Mouse (Mus musculus): ENCODE measurements around the gene Lrp4. TPM values are rescaled to one million over a fixed set of nuclear protein-coding genes. Genes with fewer than 3 reads are reported as not detected.
A peak's percentile ranks its signal among the peaks of the same experiment; 100 is the strongest.
"Not testable (repeated sequence)": the region's sequence is repeated elsewhere in the genome, so short reads cannot be mapped to it uniquely, and the experiment has no call there.

The Lrp4 gene
- polyA plus RNA-seq, 1 experiment from 2014 or later = 7.1 TPM

- DNase-seq (ENCODE audit: low spot score) = no peak
These were observed 17.0 kb downstream of the Lrp4 start for GRCm38 (mm10) chr2:91474358-91474757.

GRCm38 (mm10) chr2:91475791-91476190, 18.5 kb downstream of the Lrp4 start:
- H3K9me3 ChIP-seq (replicated peaks) = no peaks in the 10 kb centered on the region
- 92% methylated on average over 7 of the region's 7 CpGs for WGBS
- no peaks in the 10 kb centered on the region for H3K27me3 ChIP-seq (ENCODE audit: low read depth, poor library complexity, severe bottlenecking)
- H3K27ac ChIP-seq (replicated peaks) = no peak overlapping the region
- H3K4me3 ChIP-seq = no peak overlapping the region
- H3K4me1 ChIP-seq = peaks cover 3% of the 10 kb centered on the region
- peaks cover 95% of the 10 kb centered on the region for H3K36me3 ChIP-seq
- no peak for DNase-seq (ENCODE audit: low spot score)

More at GRCm38 (mm10) chr2:91474358-91474757, 17.0 kb downstream of the Lrp4 start:
- Histone ChIP-seq H3K4me3 (no peak overlapping the region), H3K9me3 (replicated peaks) (no peaks in the 10 kb centered on the region), H3K27ac (replicated peaks) (no peak overlapping the region), H3K27me3 (ENCODE audit: low read depth, poor library complexity, severe bottlenecking) (no peaks in the 10 kb centered on the region), H3K36me3 (peaks cover 84% of the 10 kb centered on the region), H3K4me1 (peaks cover 18% of the 10 kb centered on the region)
- 72% methylated on average over 12 of the region's 12 CpGs for WGBS

DNA sequence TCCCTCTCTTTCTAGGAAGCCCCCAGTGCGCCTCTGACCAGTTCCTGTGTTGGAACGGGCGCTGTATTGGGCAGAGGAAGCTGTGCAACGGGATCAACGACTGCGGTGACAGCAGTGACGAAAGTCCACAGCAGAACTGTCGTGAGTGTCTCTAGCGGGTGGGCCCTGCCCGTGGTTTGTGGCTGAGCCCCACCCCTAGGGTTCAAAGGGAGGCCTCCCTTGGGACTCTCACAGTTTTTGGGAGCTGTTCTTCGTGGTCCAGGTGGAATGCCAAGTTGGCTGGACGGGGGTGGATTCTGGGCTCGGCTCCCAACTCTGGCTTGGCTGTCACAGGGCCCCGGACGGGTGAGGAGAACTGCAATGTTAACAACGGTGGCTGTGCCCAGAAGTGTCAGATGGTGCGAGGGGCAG, 18.9 kb downstream of the Lrp4 start:
- no peak for DNase-seq (ENCODE audit: low spot score)
- Histone ChIP-seq H3K9me3 (replicated peaks) (no peaks in the 10 kb centered on the region), H3K27ac (replicated peaks) (no peak overlapping the region), H3K4me3 (no peak overlapping the region), H3K36me3 (peaks cover 94% of the 10 kb centered on the region), H3K4me1 (no peaks in the 10 kb centered on the region), H3K27me3 (ENCODE audit: low read depth, poor library complexity, severe bottlenecking) (no peaks in the 10 kb centered on the region)
- WGBS = 88% methylated on average over 17 of the region's 17 CpGs

DNA sequence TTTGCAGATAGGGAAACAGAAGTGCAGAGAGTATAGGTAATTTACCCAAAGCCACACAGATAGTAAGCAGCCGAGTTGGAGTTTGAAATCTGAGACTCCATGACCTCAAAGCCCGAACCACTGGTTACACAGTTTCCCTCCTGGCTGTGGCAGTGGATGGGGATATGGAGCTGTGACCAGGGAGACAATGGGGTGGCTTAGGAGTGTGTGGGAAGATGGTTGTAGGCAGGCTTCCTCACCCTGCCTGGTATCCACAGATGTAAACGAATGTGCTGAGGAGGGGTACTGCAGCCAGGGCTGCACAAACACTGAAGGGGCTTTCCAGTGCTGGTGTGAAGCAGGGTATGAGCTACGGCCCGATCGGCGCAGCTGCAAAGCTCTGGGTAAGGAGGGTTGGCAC, 19.5 kb downstream of the Lrp4 start:
- 89% methylated on average over 7 of the region's 7 CpGs for WGBS
- H3K27me3 ChIP-seq (ENCODE audit: low read depth, poor library complexity, severe bottlenecking) = no peaks in the 10 kb centered on the region
- DNase-seq (ENCODE audit: low spot score) = no peak
- H3K4me1 ChIP-seq = no peaks in the 10 kb centered on the region
- H3K27ac ChIP-seq (replicated peaks) = no peak overlapping the region
- peaks cover 96% of the 10 kb centered on the region for H3K36me3 ChIP-seq
- H3K4me3 ChIP-seq = no peak overlapping the region
- H3K9me3 ChIP-seq (replicated peaks) = no peaks in the 10 kb centered on the region

- peaks cover 92% of the 10 kb centered on the region for H3K36me3 ChIP-seq
- H3K4me3 ChIP-seq = no peak overlapping the region
- no peaks in the 10 kb centered on the region for H3K27me3 ChIP-seq (ENCODE audit: low read depth, poor library complexity, severe bottlenecking)
- WGBS = 97% methylated on average over 9 of the region's 9 CpGs
- DNase-seq (ENCODE audit: low spot score) = no peak
- no peak overlapping the region for H3K27ac ChIP-seq (replicated peaks)
- H3K9me3 ChIP-seq (replicated peaks) = no peaks in the 10 kb centered on the region
- no peaks in the 10 kb centered on the region for H3K4me1 ChIP-seq
These were observed 23.1 kb downstream of the Lrp4 start for GRCm38 (mm10) chr2:91480399-91480801.

- Histone ChIP-seq H3K27ac (replicated peaks) (no peak overlapping the region), H3K36me3 (peaks cover 92% of the 10 kb centered on the region), H3K4me3 (no peak overlapping the region), H3K4me1 (no peaks in the 10 kb centered on the region), H3K27me3 (ENCODE audit: low read depth, poor library complexity, severe bottlenecking) (no peaks in the 10 kb centered on the region), H3K9me3 (replicated peaks) (no peaks in the 10 kb centered on the region)
- peak; percentile 36 for DNase-seq (ENCODE audit: low spot score)
- 74% methylated on average over 6 of the region's 6 CpGs for WGBS
These were observed 23.6 kb downstream of the Lrp4 start for GRCm38 (mm10) chr2:91480805-91481514.

DNA sequence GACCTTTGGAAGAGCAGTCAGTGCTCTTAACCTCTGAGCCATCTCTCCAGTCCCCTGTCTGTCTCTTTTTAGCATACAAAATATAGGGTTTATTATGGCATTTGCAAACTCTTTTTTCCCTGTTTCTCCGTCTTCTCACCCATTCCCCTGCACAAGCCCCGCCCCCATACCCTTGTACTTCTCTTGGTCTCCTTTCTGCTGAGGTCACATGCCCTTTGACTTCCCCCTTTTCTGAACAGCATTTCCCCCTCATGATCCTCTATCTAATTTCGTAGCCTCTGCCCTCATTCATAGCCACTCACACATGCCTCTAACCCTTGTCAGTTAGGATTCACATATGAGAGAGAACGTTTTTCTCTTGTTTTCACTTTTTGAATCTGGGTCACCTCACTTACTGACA, 27.4 kb downstream of the Lrp4 start:
- 84% methylated on average over 4 of the region's 4 CpGs for WGBS

DNA sequence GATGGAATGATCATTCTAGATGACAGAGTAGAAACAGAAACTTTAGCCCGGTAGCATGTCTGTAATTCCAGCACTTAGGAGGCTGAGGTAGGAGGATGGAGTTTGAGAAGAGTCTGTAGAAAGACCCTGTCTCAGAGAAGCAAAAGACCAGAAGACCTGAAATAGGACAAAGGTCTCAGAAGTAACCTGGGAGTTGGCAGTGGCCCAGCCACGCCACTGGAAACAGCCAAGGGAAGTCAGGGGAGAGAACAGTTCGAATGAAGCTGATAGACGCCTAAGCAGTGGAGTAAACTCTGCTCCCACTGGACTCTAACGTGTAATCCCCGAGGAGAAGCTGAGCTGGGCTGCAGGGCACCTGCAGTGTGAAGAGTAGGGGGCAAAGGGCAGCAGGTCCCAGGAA, 27.9 kb downstream of the Lrp4 start:
- H3K27ac ChIP-seq (replicated peaks) = no peak overlapping the region
- H3K4me3 ChIP-seq = no peak overlapping the region
- WGBS = 88% methylated on average over 6 of the region's 6 CpGs
- H3K36me3 ChIP-seq = peaks cover 89% of the 10 kb centered on the region
- no peaks in the 10 kb centered on the region for H3K9me3 ChIP-seq (replicated peaks)
- H3K4me1 ChIP-seq = no peaks in the 10 kb centered on the region
- H3K27me3 ChIP-seq (ENCODE audit: low read depth, poor library complexity, severe bottlenecking) = no peaks in the 10 kb centered on the region
- DNase-seq (ENCODE audit: low spot score) = no peak

More for the DNA sequence above, 27.4 kb downstream of the Lrp4 start:
- Histone ChIP-seq H3K27ac (replicated peaks) (no peak overlapping the region), H3K4me3 (no peak overlapping the region), H3K4me1 (no peaks in the 10 kb centered on the region), H3K9me3 (replicated peaks) (no peaks in the 10 kb centered on the region), H3K27me3 (ENCODE audit: low read depth, poor library complexity, severe bottlenecking) (no peaks in the 10 kb centered on the region), H3K36me3 (peaks cover 89% of the 10 kb centered on the region)
- no peak for DNase-seq (ENCODE audit: low spot score)

DNA sequence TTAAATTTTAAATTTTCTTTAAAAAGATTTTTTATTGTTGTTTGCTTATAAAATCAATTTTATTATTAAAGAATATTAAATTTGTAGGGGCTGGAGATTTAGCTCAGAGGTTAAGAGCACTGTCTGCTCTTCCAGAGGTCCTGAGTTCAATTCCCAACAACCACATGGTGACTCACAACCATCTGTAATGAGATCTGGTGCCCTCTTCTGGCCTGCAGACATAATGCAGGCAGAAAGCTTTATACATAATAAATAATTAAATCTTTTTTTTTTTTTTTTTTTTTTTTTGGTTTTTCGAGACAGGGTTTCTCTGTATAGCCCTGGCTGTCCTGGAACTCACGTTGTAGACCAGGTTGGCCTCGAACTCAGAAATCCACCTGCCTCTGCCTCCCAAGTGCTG, 30.0 kb downstream of the Lrp4 start:
- WGBS = 76% methylated on average over 3 of the region's 3 CpGs
- not testable (repeated sequence) for H3K9me3 ChIP-seq (replicated peaks); DNase-seq (ENCODE audit: low spot score); H3K27me3 ChIP-seq (ENCODE audit: low read depth, poor library complexity, severe bottlenecking); H3K27ac ChIP-seq (replicated peaks); H3K4me3 ChIP-seq; H3K4me1 ChIP-seq
- H3K36me3 ChIP-seq = peaks cover 92% of the 10 kb centered on the region

DNA sequence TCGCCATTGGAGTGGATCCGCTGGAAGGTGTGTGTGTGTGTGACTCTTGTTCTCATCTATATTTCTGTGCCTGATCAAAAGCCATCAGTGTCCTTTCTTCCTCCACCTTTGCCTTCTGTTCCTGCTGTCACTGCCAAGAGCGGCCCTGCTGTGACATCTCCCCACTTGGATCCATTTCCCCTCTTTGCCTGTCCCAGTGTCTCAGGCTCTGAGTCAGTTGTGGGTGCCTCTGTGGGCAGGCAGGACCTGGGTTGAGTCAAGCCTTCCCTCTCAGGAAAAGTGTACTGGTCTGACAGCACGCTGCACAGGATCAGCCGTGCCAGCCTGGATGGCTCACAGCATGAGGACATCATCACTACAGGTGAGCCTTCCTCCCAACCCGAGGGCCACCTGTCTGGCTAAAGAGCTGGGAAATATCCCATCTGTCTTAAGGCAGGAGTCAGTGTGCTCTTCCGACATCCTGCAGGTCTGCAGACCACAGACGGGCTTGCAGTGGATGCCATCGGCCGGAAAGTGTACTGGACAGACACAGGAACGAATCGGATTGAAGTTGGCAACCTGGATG, 34.8 kb downstream of the Lrp4 start:
- H3K4me1 ChIP-seq = no peaks in the 10 kb centered on the region
- WGBS = 94% methylated on average over 12 of the region's 12 CpGs
- peaks cover 94% of the 10 kb centered on the region for H3K36me3 ChIP-seq
- no peaks in the 10 kb centered on the region for H3K27me3 ChIP-seq (ENCODE audit: low read depth, poor library complexity, severe bottlenecking)
- no peaks in the 10 kb centered on the region for H3K9me3 ChIP-seq (replicated peaks)
- no peak overlapping the region for H3K27ac ChIP-seq (replicated peaks)
- DNase-seq (ENCODE audit: low spot score) = no peak
- no peak overlapping the region for H3K4me3 ChIP-seq

- H3K27ac ChIP-seq (replicated peaks) = no peak overlapping the region
- no peak overlapping the region for H3K4me3 ChIP-seq
- no peak for DNase-seq (ENCODE audit: low spot score)
- H3K9me3 ChIP-seq (replicated peaks) = no peaks in the 10 kb centered on the region
- H3K27me3 ChIP-seq (ENCODE audit: low read depth, poor library complexity, severe bottlenecking) = no peaks in the 10 kb centered on the region
- H3K36me3 ChIP-seq = peaks cover 98% of the 10 kb centered on the region
- WGBS = 95% methylated on average over 9 of the region's 9 CpGs
- no peaks in the 10 kb centered on the region for H3K4me1 ChIP-seq
These were observed 36.7 kb downstream of the Lrp4 start for GRCm38 (mm10) chr2:91493981-91494380.

- H3K9me3 ChIP-seq (replicated peaks) = no peaks in the 10 kb centered on the region
- H3K27ac ChIP-seq (replicated peaks) = no peak overlapping the region
- H3K4me3 ChIP-seq = no peak overlapping the region
- H3K27me3 ChIP-seq (ENCODE audit: low read depth, poor library complexity, severe bottlenecking) = no peaks in the 10 kb centered on the region
- H3K4me1 ChIP-seq = no peaks in the 10 kb centered on the region
- peaks cover 91% of the 10 kb centered on the region for H3K36me3 ChIP-seq
- WGBS = 89% methylated on average over 8 of the region's 8 CpGs
- DNase-seq (ENCODE audit: low spot score) = no peak
These were observed 40.9 kb downstream of the Lrp4 start for GRCm38 (mm10) chr2:91498093-91498719.

- peaks cover 93% of the 10 kb centered on the region for H3K36me3 ChIP-seq
- H3K9me3 ChIP-seq (replicated peaks) = no peaks in the 10 kb centered on the region
- H3K27me3 ChIP-seq (ENCODE audit: low read depth, poor library complexity, severe bottlenecking) = no peaks in the 10 kb centered on the region
- no peak for DNase-seq (ENCODE audit: low spot score)
- H3K4me3 ChIP-seq = no peak overlapping the region
- WGBS = 93% methylated on average over 8 of the region's 8 CpGs
- no peak overlapping the region for H3K27ac ChIP-seq (replicated peaks)
- H3K4me1 ChIP-seq = no peaks in the 10 kb centered on the region
These were observed 50.8 kb downstream of the Lrp4 start for GRCm38 (mm10) chr2:91508076-91508475.
